Mouse (Mus musculus) hindbrain, embryonic 14.5 days (tissue): Measurements from ENCODE around the gene Hirip3. TPM values are rescaled to one million over a fixed set of nuclear protein-coding genes. Genes with fewer than 3 reads are reported as not detected.

ENCODE experiments used
- ATAC-seq: fragments of 200-750 bp; cut with Nextera tagmentation; 2 replicates; pipeline ENCODE4 v1.8.0; 2017; ENCODE audit warnings: moderate number of reproducible peaks, mild to moderate bottlenecking, moderate TSS enrichment, moderate library complexity; ENCODE audit not compliant: low FRiP score
- DNase-seq: peaks from one replicate; pipeline ENCODE4 v3.0.0-alpha.2; 2015; ENCODE audit warnings: low spot score
- H3K27ac ChIP-seq: fragments of 300-500 bp; sonication (generic); 2 replicates; pipeline ENCODE4 v1.5.1; 2014; ENCODE audit warnings: mild to moderate bottlenecking, moderate library complexity
- H3K27me3 ChIP-seq: fragments of 300-500 bp; sonication (generic); 2 replicates; pipeline ENCODE4 v1.6.1; 2014; ENCODE audit warnings: mild to moderate bottlenecking, low read length, mixed read lengths; ENCODE audit not compliant: control insufficient read depth, insufficient read depth
- H3K36me3 ChIP-seq: fragments of 300-500 bp; sonication (generic); replicated peaks from 2 replicates; pipeline ENCODE4 v1.6.1; 2014; ENCODE audit not compliant: control insufficient read depth, insufficient read depth
- H3K4me1 ChIP-seq: fragments of 300-500 bp; sonication (generic); replicated peaks from 2 replicates; pipeline ENCODE4 v1.6.1; 2014; ENCODE audit warnings: antibody characterized with exemption, low read length, mixed read lengths; ENCODE audit not compliant: control insufficient read depth, insufficient read depth
- H3K4me2 ChIP-seq: fragments of 300-500 bp; sonication (generic); replicated peaks from 2 replicates; pipeline ENCODE4 v1.6.1; 2014; ENCODE audit warnings: mild to moderate bottlenecking, moderate library complexity
- H3K4me3 ChIP-seq: fragments of 300-500 bp; sonication (generic); replicated peaks from 2 replicates; pipeline ENCODE4 v1.5.1; 2014; ENCODE audit warnings: mild to moderate bottlenecking, low read length
- H3K9ac ChIP-seq: fragments of 300-500 bp; sonication (generic); 2 replicates; pipeline ENCODE4 v1.6.1; 2014
- H3K9me3 ChIP-seq: fragments of 300-500 bp; sonication (generic); 2 replicates; pipeline ENCODE4 v1.6.1; 2016; ENCODE audit warnings: low read length; ENCODE audit not compliant: control insufficient read depth
- WGBS: fragments of 180-500 bp; shearing (Covaris S2); extraction: QIAGEN DNeasy Blood & Tissue Kit; methylation state at CpG from one replicate; pipeline ENCODE4 v1.1.7; 2014; 5-methylcytosine and 5-hydroxymethylcytosine counted together
- polyA plus RNA-seq: library from polyadenylated mRNA; unstranded; fragments of >200 nt; fragmentation: Nextera tagmentation; extraction: Ambion mirVana; gene quantifications from 2 replicates; pipeline ENCODE4 v1.2.1, GENCODE M21; 2014

The Hirip3 gene
- polyA plus RNA-seq, 1 experiment from 2014 or later: 10.1 TPM

GRCm38 (mm10) chr7:126825403-126825802 lies 36.4 kb upstream of the Hirip3 start:
- ATAC-seq (no peak), DNase-seq (no peak)
- Histone ChIP-seq H3K9ac (peak overlapping the region; percentile 90; the same call in 1 of the 2 replicates), H3K36me3 (peaks cover 28% of the 10 kb centered on the region; the same call in 1 of the 2 replicates), H3K27me3 (no peaks in the 10 kb centered on the region), H3K4me2 (peak overlapping the region; percentile 52), H3K4me1 (peaks cover 29% of the 10 kb centered on the region), H3K27ac (no peak overlapping the region), H3K9me3 (no peaks in the 10 kb centered on the region), H3K4me3 (peak overlapping the region; percentile 75)
- 26% methylated on average over 8 of the region's 8 CpGs for WGBS

DNA sequence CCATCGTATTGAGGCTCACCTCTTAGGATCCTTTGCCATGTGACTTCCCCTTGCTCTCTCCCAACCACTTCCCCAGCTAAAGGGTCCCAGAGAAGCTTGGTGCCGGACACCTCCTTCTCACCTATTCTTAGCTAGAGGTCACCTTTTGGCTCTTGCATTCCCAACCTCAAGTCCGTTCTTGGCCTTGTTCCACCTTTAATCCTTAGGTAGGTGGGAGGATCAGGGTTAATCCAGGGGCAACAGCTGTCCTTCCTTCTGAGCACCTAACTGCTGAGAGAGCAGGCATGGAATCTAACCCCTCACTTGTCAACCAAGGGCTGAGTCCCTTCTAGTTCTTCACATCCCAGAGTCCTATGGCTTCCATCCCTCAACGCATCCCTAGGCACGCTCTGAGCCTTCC lies 35.8 kb upstream of the Hirip3 start:
- H3K36me3 ChIP-seq: peaks cover 28% of the 10 kb centered on the region; the same call in 1 of the 2 replicates
- peaks cover 29% of the 10 kb centered on the region for H3K4me1 ChIP-seq
- H3K27me3 ChIP-seq: no peaks in the 10 kb centered on the region
- WGBS: 81% methylated on average over 5 of the region's 5 CpGs
- no peaks in the 10 kb centered on the region for H3K9me3 ChIP-seq
- no peak overlapping the region for H3K27ac ChIP-seq
- H3K4me2 ChIP-seq: no peak overlapping the region
- no peak overlapping the region for H3K4me3 ChIP-seq
- DNase-seq: no peak
- ATAC-seq: no peak
- no peak overlapping the region for H3K9ac ChIP-seq

GRCm38 (mm10) chr7:126831539-126831938 lies 30.2 kb upstream of the Hirip3 start, which contains the start of gene 4930451I11Rik:
Gene 4930451I11Rik, minus strand, starts transcription at chr7:126831639.
- no peak for DNase-seq
- H3K4me2 ChIP-seq: peak within 1 kb of the TSS; percentile 61
- H3K27ac ChIP-seq: 0 out of 2 replicates have a peak within 1 kb of the TSS, but pooled peaks have one; percentile 14
- no peaks in the 10 kb centered on the region for H3K27me3 ChIP-seq
- peak within 1 kb of the TSS; percentile 42 for H3K9ac ChIP-seq
- H3K9me3 ChIP-seq: no peaks in the 10 kb centered on the region
- 59% methylated on average over 5 of the region's 5 CpGs for WGBS
- H3K4me3 ChIP-seq: peak within 1 kb of the TSS; percentile 21
- H3K4me1 ChIP-seq: 0 out of 2 replicates have a peak, but pooled peaks cover 3% of the 10 kb centered on the region
- no peak for ATAC-seq
- peaks cover 28% of the 10 kb centered on the region; the same call in 1 of the 2 replicates for H3K36me3 ChIP-seq

DNA sequence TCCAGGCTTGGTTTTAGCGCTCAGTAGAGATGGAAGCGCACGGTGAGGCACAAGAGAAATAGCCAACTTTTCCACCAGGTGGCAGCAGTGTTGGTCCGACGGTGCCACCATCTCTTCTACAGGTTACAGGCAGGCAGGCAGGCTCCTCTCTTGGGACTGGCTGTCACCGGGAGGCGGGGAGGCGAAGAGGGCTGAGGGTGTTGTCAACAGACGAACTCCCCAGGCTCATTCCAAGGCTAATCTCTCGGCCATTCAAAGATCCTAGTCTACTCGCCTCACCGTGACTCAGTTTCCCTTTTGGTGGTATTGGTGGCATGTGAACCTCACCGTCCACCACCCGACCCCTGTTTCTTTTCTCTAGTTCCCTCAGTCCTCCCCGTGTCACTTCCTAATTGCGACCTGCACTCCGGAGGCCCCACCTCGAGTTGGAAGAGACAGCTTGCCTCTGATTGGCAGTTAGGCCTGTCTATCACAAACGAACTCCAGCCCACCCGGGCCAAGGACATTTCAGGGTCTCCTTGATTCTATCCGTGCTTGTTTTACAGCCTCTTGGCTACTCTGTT lies 29.7 kb upstream of the Hirip3 start:
- H3K4me1 ChIP-seq: 0 out of 2 replicates have a peak, but pooled peaks cover 3% of the 10 kb centered on the region
- DNase-seq (peak; percentile 86), ATAC-seq (peak; percentile 70)
- no peaks in the 10 kb centered on the region for H3K27me3 ChIP-seq
- peaks cover 24% of the 10 kb centered on the region; the same call in 1 of the 2 replicates for H3K36me3 ChIP-seq
- no peaks in the 10 kb centered on the region for H3K9me3 ChIP-seq
- peak overlapping the region; percentile 21 for H3K4me3 ChIP-seq
- 2% methylated on average over 21 of the region's 21 CpGs for WGBS
- peak overlapping the region; percentile 61 for H3K4me2 ChIP-seq
- 0 out of 2 replicates have a peak overlapping the region, but pooled peaks have one; percentile 14 for H3K27ac ChIP-seq
- peak overlapping the region; percentile 42 for H3K9ac ChIP-seq

DNA sequence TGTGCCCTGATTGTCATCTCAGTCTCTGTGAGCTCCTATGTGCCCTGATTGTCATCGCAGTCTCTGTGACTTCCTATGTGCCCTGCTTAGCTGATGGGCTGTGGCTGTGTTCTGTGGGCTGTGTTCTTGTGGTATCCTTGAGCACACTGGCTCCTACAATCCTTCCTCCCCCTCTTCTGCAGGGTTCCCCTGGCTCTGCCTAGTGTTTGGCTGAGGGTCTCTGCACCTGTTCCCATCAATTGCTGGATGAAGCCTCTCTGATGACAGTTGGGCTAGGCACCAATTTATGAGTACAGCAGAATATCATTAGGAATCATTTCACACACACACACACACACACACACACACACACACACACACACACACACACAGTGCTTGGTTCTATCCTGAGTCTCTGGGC lies 28.5 kb upstream of the Hirip3 start:
- Histone ChIP-seq H3K4me1 (0 out of 2 replicates have a peak, but pooled peaks cover 3% of the 10 kb centered on the region), H3K36me3 (peaks cover 17% of the 10 kb centered on the region; the same call in 1 of the 2 replicates), H3K27ac (no peak overlapping the region), H3K4me3 (no peak overlapping the region), H3K4me2 (no peak overlapping the region), H3K9me3 (no peaks in the 10 kb centered on the region), H3K27me3 (no peaks in the 10 kb centered on the region), H3K9ac (no peak overlapping the region)
- DNase-seq (no peak), ATAC-seq (no peak)
- 100% methylated on average over 1 of the region's 1 CpGs for WGBS

DNA sequence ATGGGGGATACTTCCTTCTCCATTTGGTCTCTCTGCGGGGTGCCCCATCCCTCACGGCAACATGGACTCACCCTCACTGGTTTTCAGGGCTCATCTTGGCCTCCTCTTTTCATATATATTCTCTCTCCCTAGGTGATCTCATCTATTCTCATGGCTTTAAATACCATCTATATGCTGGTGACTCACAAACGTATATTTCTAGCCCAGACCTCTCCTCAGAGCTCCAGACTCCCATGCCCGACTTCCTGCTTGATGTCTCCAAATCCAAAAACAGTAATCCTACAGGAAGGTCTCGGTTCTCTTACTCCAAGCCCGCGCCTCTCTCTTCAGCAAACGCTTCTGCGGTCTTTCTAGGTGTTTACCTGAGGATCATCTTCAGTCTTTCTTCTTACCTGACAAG lies 18.5 kb upstream of the Hirip3 start:
- WGBS: 81% methylated on average over 9 of the region's 9 CpGs
- H3K27ac ChIP-seq: no peak overlapping the region
- H3K4me1 ChIP-seq: peaks cover 11% of the 10 kb centered on the region
- H3K4me2 ChIP-seq: no peak overlapping the region
- no peaks in the 10 kb centered on the region for H3K9me3 ChIP-seq
- ATAC-seq: no peak
- H3K4me3 ChIP-seq: no peak overlapping the region
- H3K36me3 ChIP-seq: no peaks in the 10 kb centered on the region
- no peak overlapping the region for H3K9ac ChIP-seq
- peaks cover 5% of the 10 kb centered on the region for H3K27me3 ChIP-seq
- DNase-seq: no peak

DNA sequence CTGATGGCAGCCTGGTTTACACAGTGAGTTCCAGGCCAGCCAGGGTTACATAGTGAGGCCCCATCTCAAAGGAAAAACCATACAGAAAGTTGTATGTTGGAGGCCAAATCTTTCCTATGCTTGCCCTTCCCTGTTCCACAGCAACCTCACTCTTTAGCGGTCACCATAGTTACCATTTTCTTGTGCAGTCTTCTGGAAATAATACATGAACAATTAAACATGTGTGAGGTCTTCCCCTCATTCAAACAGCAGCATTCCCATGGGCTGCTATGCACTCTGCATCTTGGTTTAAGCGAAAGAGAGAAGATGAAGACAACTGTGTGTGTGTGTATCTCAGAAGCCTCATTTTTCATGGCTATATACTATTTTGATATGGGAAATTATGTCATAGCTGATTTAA lies 16.3 kb upstream of the Hirip3 start:
- H3K9me3 ChIP-seq: no peaks in the 10 kb centered on the region
- no peak overlapping the region for H3K4me2 ChIP-seq
- no peak for ATAC-seq
- no peak overlapping the region for H3K9ac ChIP-seq
- no peak overlapping the region for H3K27ac ChIP-seq
- peaks cover 21% of the 10 kb centered on the region for H3K27me3 ChIP-seq
- no peaks in the 10 kb centered on the region for H3K36me3 ChIP-seq
- WGBS: 33% methylated on average over 2 of the region's 2 CpGs
- no peak overlapping the region for H3K4me3 ChIP-seq
- peaks cover 21% of the 10 kb centered on the region for H3K4me1 ChIP-seq
- no peak for DNase-seq

DNA sequence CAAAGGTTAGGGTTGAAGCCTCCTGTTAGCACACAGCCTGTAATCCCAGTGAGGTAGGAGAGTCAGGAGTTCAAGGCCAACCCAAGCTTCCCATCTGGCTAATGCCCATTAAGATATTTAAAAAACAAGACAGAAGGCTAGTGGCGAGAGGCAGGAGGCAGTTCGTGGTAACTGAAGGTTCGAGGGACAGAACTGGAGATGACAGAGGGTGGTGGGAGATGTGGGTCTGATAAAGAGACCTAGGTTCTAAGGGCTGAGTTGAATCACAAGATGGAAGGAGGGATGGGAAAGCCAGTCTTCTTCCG lies 14.7 kb upstream of the Hirip3 start, which contains the start of gene Doc2a:
Doc2a (plus strand) TSS at position 301 of the 305 bp plus-strand sequence.
- H3K4me1 ChIP-seq: peaks cover 21% of the 10 kb centered on the region
- no peaks in the 10 kb centered on the region for H3K9me3 ChIP-seq
- H3K4me2 ChIP-seq: peak within 1 kb of the TSS; percentile 100
- ATAC-seq (no peak), DNase-seq (no peak)
- H3K36me3 ChIP-seq: peaks cover 6% of the 10 kb centered on the region
- no peak within 1 kb of the TSS for H3K27ac ChIP-seq
- H3K4me3 ChIP-seq: peak within 1 kb of the TSS; percentile 59
- H3K9ac ChIP-seq: peak within 1 kb of the TSS; percentile 76
- WGBS: 21% methylated on average over 4 of the region's 4 CpGs
- H3K27me3 ChIP-seq: peaks cover 21% of the 10 kb centered on the region

- WGBS: under 1% methylated on average over 71 of the region's 74 CpGs
- Histone ChIP-seq H3K4me3 (peak overlapping the region; percentile 59), H3K36me3 (peaks cover 12% of the 10 kb centered on the region), H3K27ac (no peak overlapping the region), H3K9ac (peak overlapping the region; percentile 76), H3K4me1 (peaks cover 21% of the 10 kb centered on the region), H3K4me2 (peak overlapping the region; percentile 100), H3K9me3 (no peaks in the 10 kb centered on the region), H3K27me3 (peaks cover 21% of the 10 kb centered on the region)
- ATAC-seq (peak; percentile 66), DNase-seq (peak; percentile 46)
Observed at GRCm38 (mm10) chr7:126847421-126848398, 14.1 kb upstream of the Hirip3 start.
